Mouse (Mus musculus): ENCODE measurements at regions not wholly inside any gene's neighbourhood (a gene's known extent, or its start where the extent isn't known, plus 50 kb on each side); places are given as distances from the start of the nearest gene placed in this dataset.

- TF ChIP-seq POLR2A (IDR thresholded peaks at IDR 0.05; ENCODE audit: insufficient read length, low read depth) (no peak), E2F4 (IDR thresholded peaks at IDR 0.05; ENCODE audit: insufficient read depth) (no peak)
Measured at GRCm38 (mm10) chr9:47400117-47400823, 129.7 kb upstream of the Cadm1 start.

Measured in myocyte (in vitro differentiated cells).